Mouse (Mus musculus) hindbrain, embryonic 16.5 days (tissue): ENCODE results near the gene Lce1d. TPM values are rescaled to one million over a fixed set of nuclear protein-coding genes. Genes with fewer than 3 reads are reported as not detected.
"Not testable (repeated sequence)": the region's sequence is repeated elsewhere in the genome, so short reads cannot be mapped to it uniquely, and the experiment has no call there.

Experiments used
- ATAC-seq: fragments of 200-750 bp; cut with Nextera tagmentation; 2 replicates; pipeline ENCODE4 v1.8.0; 2017; ENCODE audit warnings: moderate TSS enrichment, moderate library complexity
- H3K27ac ChIP-seq: fragments of 300-500 bp; sonication (generic); 2 replicates; pipeline ENCODE4 v1.5.1; 2014; ENCODE audit warnings: low read depth, mild to moderate bottlenecking, control low read depth, low read length, moderate library complexity
- H3K27me3 ChIP-seq: fragments of 300-500 bp; sonication (generic); replicated peaks from 2 replicates; pipeline ENCODE4 v1.6.1; 2014; ENCODE audit warnings: low read length; ENCODE audit not compliant: control insufficient read depth, insufficient read depth
- H3K36me3 ChIP-seq: fragments of 300-500 bp; sonication (generic); 2 replicates; pipeline ENCODE4 v1.6.1; 2014; ENCODE audit warnings: mild to moderate bottlenecking, low read length, moderate library complexity, mixed read lengths; ENCODE audit not compliant: control insufficient read depth, insufficient read depth
- H3K4me1 ChIP-seq: fragments of 300-500 bp; sonication (generic); 2 replicates; pipeline ENCODE4 v1.6.1; 2014; ENCODE audit warnings: low read depth, low read length; ENCODE audit not compliant: control insufficient read depth, insufficient read depth
- H3K4me2 ChIP-seq: fragments of 300-500 bp; sonication (generic); 2 replicates; pipeline ENCODE4 v1.6.1; 2014; ENCODE audit warnings: mild to moderate bottlenecking, low read length, control low read depth, moderate library complexity
- H3K4me3 ChIP-seq: fragments of 300-500 bp; sonication (generic); 2 replicates; pipeline ENCODE4 v1.5.1; 2014; ENCODE audit warnings: mild to moderate bottlenecking, low read length, control low read depth, moderate library complexity
- H3K9ac ChIP-seq: fragments of 300-500 bp; sonication (generic); 2 replicates; pipeline ENCODE4 v1.6.1; 2014; ENCODE audit warnings: low read depth, mild to moderate bottlenecking, control low read depth, low read length, moderate library complexity
- H3K9me3 ChIP-seq: fragments of 300-500 bp; sonication (generic); 2 replicates; pipeline ENCODE4 v1.6.1; 2014; ENCODE audit warnings: mild to moderate bottlenecking, low read length, moderate library complexity; ENCODE audit not compliant: control insufficient read depth
- WGBS: fragments of 180-500 bp; shearing (Covaris S2); extraction: QIAGEN DNeasy Blood & Tissue Kit; methylation state at CpG from one replicate; pipeline ENCODE4 v1.1.7; 2014; 5-methylcytosine and 5-hydroxymethylcytosine counted together
- polyA plus RNA-seq: library from polyadenylated mRNA; unstranded; fragments of >200 nt; fragmentation: Nextera tagmentation; extraction: Ambion mirVana; gene quantifications from 2 replicates; pipeline ENCODE4 v1.2.1, GENCODE M21; 2015

Lce1d gene
- polyA plus RNA-seq = not detected in 2 replicates

DNA sequence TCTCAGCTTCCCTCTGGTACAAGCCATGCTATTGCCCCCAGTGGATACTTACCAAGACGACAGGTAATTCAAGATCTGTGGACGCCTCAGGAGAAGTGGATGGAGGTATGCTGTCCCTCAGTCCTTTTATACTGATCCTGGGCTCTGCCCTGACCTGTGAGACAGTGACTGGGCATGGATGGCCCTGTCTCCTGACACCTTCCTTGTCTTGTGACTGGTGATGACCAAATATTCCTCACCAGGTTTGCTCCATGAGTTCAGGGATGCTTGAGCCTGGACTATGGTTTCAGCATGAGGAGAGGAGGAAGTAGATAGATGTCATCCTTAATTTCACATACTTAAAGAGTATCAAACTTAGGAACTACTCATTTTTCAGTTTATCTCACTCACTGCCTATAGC lies at the start of gene Lce1d:
Gene Lce1d, minus strand, starts transcription at position 101 of the 400 bp plus-strand sequence.
- Histone ChIP-seq H3K4me1 (no peaks in the 10 kb centered on the region), H3K27ac (no peak within 1 kb of the TSS), H3K27me3 (no peaks in the 10 kb centered on the region), H3K4me2 (no peak within 1 kb of the TSS), H3K36me3 (no peaks in the 10 kb centered on the region), H3K9ac (no peak within 1 kb of the TSS), H3K9me3 (no peaks in the 10 kb centered on the region), H3K4me3 (no peak within 1 kb of the TSS)
- 70% methylated on average over 2 of the region's 2 CpGs for WGBS
- ATAC-seq = no peak

GRCm38 (mm10) chr3:92722631-92723030 lies 35.6 kb upstream of the Lce1d start:
- Histone ChIP-seq H3K36me3 (no peaks in the 10 kb centered on the region), H3K4me3 (no peak overlapping the region), H3K4me1 (no peaks in the 10 kb centered on the region), H3K27ac (no peak overlapping the region), H3K9me3 (no peaks in the 10 kb centered on the region), H3K27me3 (no peaks in the 10 kb centered on the region), H3K9ac (no peak overlapping the region), H3K4me2 (no peak overlapping the region)
- WGBS = 89% methylated on average over 5 of the region's 5 CpGs
- ATAC-seq = no peak

- ATAC-seq = no peak
- 81% methylated on average over 3 of the region's 3 CpGs for WGBS
- H3K4me2 ChIP-seq = no peak within 1 kb of the TSS
- no peak within 1 kb of the TSS for H3K4me3 ChIP-seq
- H3K27ac ChIP-seq = no peak within 1 kb of the TSS
- no peaks in the 10 kb centered on the region for H3K9me3 ChIP-seq
- no peaks in the 10 kb centered on the region for H3K27me3 ChIP-seq
- no peaks in the 10 kb centered on the region for H3K36me3 ChIP-seq
- no peak within 1 kb of the TSS for H3K9ac ChIP-seq
- H3K4me1 ChIP-seq = no peaks in the 10 kb centered on the region
Observed at GRCm38 (mm10) chr3:92720250-92720649, 33.2 kb upstream of the Lce1d start, which contains the start of gene Lce1f. Gene Lce1f (minus strand): TSS chr3:92720350.

DNA sequence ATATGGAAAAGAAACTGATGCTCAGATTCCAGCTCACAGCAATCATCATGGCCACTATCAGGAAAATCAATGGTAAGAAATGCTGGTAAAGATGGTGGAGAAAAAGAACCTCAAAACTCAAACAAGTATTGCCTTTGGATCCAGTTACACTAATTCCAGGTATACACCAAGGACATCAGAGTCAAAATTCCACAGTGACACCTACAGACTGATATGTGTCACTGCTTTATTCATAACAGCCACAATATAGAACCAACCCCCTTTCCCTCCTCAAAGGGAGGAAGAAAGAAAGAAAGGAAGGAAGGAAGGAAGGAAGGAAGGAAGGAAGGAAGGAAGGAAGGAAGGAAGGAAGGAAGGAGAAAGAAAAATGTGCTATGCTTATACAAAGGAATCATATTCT lies 28.1 kb upstream of the Lce1d start:
- no peaks in the 10 kb centered on the region for H3K27me3 ChIP-seq
- no peak overlapping the region for H3K9ac ChIP-seq
- ATAC-seq = no peak

DNA sequence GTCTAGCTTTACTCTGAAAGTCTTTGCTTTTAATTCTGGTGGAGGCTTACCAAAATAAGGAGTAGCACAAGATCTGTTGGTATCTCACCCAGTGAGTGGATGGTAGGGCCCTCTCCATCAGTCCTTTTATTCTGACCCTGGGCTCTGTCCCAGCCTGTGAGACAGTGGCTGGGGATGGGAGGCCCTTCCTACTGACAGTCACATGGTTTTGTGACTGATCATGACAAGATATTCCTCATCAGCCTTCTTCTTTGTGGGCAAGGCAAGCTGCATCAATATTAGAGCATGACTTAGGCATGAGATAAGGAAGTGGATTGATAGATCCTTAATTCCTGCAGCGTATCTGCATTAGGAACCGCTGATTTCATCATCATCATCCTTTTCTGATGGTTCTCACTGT lies 22.0 kb upstream of the Lce1d start, which contains the start of gene Lce1e:
Gene Lce1e, minus strand, starts transcription at position 101 of the 400 bp plus-strand sequence.
- ATAC-seq = no peak
- no peaks in the 10 kb centered on the region for H3K27me3 ChIP-seq
- no peaks in the 10 kb centered on the region for H3K36me3 ChIP-seq
- H3K9ac ChIP-seq = no peak within 1 kb of the TSS
- H3K27ac ChIP-seq = no peak within 1 kb of the TSS
- H3K4me2 ChIP-seq = no peak within 1 kb of the TSS
- H3K4me3 ChIP-seq = no peak within 1 kb of the TSS
- H3K4me1 ChIP-seq = no peaks in the 10 kb centered on the region
- WGBS = 85% methylated on average over 2 of the region's 2 CpGs
- no peaks in the 10 kb centered on the region for H3K9me3 ChIP-seq

More for the DNA sequence above, 28.1 kb upstream of the Lce1d start:
- no peak overlapping the region for H3K27ac ChIP-seq
- no peak overlapping the region for H3K4me3 ChIP-seq
- H3K36me3 ChIP-seq = no peaks in the 10 kb centered on the region
- no peaks in the 10 kb centered on the region for H3K9me3 ChIP-seq
- no peaks in the 10 kb centered on the region for H3K4me1 ChIP-seq
- no peak overlapping the region for H3K4me2 ChIP-seq

DNA sequence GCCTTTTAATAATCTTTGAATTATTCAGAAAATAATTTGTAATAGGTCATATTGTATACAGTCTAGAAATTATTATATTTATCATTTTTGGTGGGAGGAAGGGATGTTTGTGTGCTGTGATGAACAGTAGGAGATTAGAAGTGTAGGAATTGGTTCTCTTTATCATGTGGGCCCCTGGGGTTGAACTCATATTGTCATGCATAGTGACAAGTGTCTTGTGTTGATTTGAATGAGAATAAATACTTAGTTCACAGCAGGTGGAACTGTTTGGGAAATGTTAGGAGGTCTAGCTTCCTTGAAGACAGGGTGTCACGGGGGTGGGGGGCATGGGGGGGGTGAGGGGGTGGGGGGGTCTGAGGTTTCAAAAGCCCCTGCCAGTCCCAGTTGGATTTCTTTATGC lies 7.6 kb upstream of the Lce1d start:
- H3K27me3 ChIP-seq = no peaks in the 10 kb centered on the region
- no peak for ATAC-seq
- H3K9me3 ChIP-seq = no peaks in the 10 kb centered on the region
- no peak overlapping the region for H3K9ac ChIP-seq
- no peaks in the 10 kb centered on the region for H3K36me3 ChIP-seq
- no peak overlapping the region for H3K4me2 ChIP-seq
- H3K27ac ChIP-seq = no peak overlapping the region
- H3K4me3 ChIP-seq = no peak overlapping the region
- WGBS = 11% methylated on average over 1 of the region's 1 CpGs
- H3K4me1 ChIP-seq = no peaks in the 10 kb centered on the region

DNA sequence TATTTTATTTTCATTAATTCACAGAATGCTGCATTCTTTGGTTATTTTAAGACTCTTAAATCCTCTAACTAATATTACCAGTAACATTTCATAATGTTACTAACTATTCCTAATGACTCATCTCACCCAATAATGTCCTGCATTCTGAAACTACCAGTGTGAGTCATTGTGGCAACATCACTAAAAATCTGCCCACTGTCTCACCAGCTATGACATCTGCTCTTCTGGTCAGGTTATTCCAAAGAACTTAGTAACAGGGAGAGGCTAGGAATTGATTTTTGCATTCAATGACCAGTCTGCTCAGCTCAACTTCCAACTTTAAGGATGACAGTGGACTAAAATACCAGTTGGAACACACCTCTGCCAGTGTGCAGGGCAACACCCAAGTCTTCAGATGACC lies 4.7 kb upstream of the Lce1d start:
- no peak overlapping the region for H3K4me3 ChIP-seq
- no peaks in the 10 kb centered on the region for H3K27me3 ChIP-seq
- no peaks in the 10 kb centered on the region for H3K4me1 ChIP-seq
- H3K9me3 ChIP-seq = no peaks in the 10 kb centered on the region
- no peak overlapping the region for H3K27ac ChIP-seq
- no peak overlapping the region for H3K9ac ChIP-seq
- H3K4me2 ChIP-seq = no peak overlapping the region
- ATAC-seq = no peak
- no peaks in the 10 kb centered on the region for H3K36me3 ChIP-seq

- ATAC-seq, H3K9ac ChIP-seq, H3K9me3 ChIP-seq, H3K36me3 ChIP-seq, H3K4me1 ChIP-seq, H3K4me3 ChIP-seq, H3K4me2 ChIP-seq, H3K27me3 ChIP-seq, H3K27ac ChIP-seq: not testable (repeated sequence)
- 81% methylated on average over 16 of the region's 16 CpGs for WGBS
Observed at GRCm38 (mm10) chr3:92689154-92689553, 2.1 kb upstream of the Lce1d start.

DNA sequence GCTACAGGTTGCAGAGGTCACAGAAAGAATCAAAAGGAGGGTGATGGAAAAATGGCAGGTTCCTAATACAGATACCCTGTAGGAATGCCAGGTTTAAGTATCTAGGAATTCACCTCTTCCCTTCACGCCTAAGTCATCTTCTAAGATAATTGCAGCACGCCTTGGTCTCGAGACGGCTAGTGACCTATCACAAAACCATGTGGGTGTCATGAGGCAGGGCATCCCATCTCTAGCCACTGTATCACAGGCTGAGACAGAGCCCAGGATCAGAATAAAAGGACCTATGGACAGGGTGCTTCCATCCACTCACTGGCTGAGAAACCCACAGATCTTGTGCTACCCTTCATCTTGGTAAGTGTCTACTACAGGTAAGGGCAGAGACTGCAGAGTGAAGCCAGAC lies 8.1 kb downstream of the Lce1d start, which contains the start of gene Lce1c:
Gene Lce1c, plus strand, starts transcription at position 301 of the 400 bp plus-strand sequence.
- Histone ChIP-seq H3K4me1 (no peaks in the 10 kb centered on the region), H3K4me3 (no peak within 1 kb of the TSS), H3K27ac (no peak within 1 kb of the TSS), H3K4me2 (no peak within 1 kb of the TSS), H3K9me3 (no peaks in the 10 kb centered on the region), H3K36me3 (no peaks in the 10 kb centered on the region), H3K27me3 (no peaks in the 10 kb centered on the region), H3K9ac (no peak within 1 kb of the TSS)
- no peak for ATAC-seq
- 91% methylated on average over 4 of the region's 4 CpGs for WGBS

DNA sequence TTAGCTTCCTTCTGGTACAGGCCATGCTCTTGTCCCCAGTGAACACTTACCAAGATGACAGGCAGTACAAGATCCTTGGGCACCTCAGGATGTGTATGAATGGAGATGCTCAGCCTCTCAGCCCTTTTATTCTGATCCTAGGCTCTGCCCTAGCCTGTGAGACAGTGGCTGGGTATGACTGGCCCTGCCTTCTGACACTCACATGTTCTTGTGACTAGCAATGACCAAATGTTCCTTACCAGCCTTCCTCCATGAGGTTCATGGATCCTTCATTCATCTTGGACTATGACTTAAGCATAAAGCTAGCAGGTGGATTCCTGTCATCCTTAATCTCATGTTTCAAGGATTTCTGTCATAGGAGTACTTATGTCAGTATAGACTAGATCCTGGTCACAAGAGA lies 16.8 kb downstream of the Lce1d start, which contains the start of gene Lce1a2:
Gene Lce1a2, minus strand, starts transcription at position 101 of the 400 bp plus-strand sequence.
- no peaks in the 10 kb centered on the region for H3K4me1 ChIP-seq
- H3K4me3 ChIP-seq = no peak within 1 kb of the TSS

More for the DNA sequence above, 16.8 kb downstream of the Lce1d start, which contains the start of gene Lce1a2:
- H3K9ac ChIP-seq = no peak within 1 kb of the TSS
- no peak within 1 kb of the TSS for H3K27ac ChIP-seq
- H3K9me3 ChIP-seq = no peaks in the 10 kb centered on the region
- no peaks in the 10 kb centered on the region for H3K36me3 ChIP-seq
- ATAC-seq = no peak
- H3K27me3 ChIP-seq = no peaks in the 10 kb centered on the region
- H3K4me2 ChIP-seq = no peak within 1 kb of the TSS
